Mouse (Mus musculus) ES-Bruce4 (cell line): ENCODE results near the gene Bhmt2.

ENCODE experiments used
- CTCF ChIP-seq: IDR thresholded peaks from one replicate; pipeline ENCODE4 v1.8.1; 2011; ENCODE audit warnings: low read depth, low read length
- EP300 ChIP-seq: IDR thresholded peaks from 2 replicates; pipeline ENCODE4 v1.6.1; 2011; ENCODE audit warnings: low read depth, low read length; ENCODE audit not compliant: insufficient read depth
- POLR2A ChIP-seq: IDR thresholded peaks from one replicate; pipeline ENCODE4 v1.8.1; 2011; ENCODE audit warnings: low read length; ENCODE audit not compliant: insufficient read depth

DNA sequence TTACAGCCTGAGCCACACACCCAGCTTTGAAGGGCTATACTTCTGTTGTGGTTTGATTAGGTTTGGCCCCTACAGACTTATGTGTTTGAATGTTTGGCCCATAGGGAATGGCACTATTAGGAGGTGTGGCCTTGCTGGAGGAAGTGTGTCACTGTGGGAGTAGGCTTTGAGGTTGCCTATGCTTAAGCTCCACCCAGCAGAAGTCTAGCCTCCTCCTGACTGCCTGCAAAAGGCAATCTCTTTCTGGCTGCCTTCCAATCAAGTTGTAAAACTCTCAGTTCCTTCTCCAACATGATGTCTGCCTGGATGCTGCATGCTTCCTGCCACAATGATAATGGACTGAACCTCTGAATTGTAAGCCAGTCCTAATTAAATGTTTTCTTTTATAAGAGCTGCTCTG is 9.2 kb upstream of the Bhmt2 start:
- TF ChIP-seq CTCF (no peak), POLR2A (no peak), EP300 (no peak)
